Mouse (Mus musculus) lung, embryonic 14.5 days (tissue): Measurements from ENCODE around the gene Adra2c. TPM values are rescaled to one million over a fixed set of nuclear protein-coding genes. Genes with fewer than 3 reads are reported as not detected.

Experiments
- ATAC-seq: fragments of 200-750 bp; cut with Nextera tagmentation; 2 replicates; pipeline ENCODE4 v1.8.0; 2017; ENCODE audit warnings: mild to moderate bottlenecking, moderate TSS enrichment, moderate library complexity; ENCODE audit not compliant: insufficient read depth
- DNase-seq: peaks from one replicate; pipeline ENCODE4 v3.0.0-alpha.2; 2015
- H3K27ac ChIP-seq: fragments of 300-500 bp; sonication (generic); 2 replicates; pipeline ENCODE4 v1.5.1; 2014; ENCODE audit warnings: low read depth, mild to moderate bottlenecking, moderate library complexity
- H3K27me3 ChIP-seq: fragments of 300-500 bp; sonication (generic); 2 replicates; pipeline ENCODE4 v1.6.1; 2014; ENCODE audit warnings: low read length, control low read depth; ENCODE audit not compliant: insufficient read depth
- H3K36me3 ChIP-seq: fragments of 300-500 bp; sonication (generic); 2 replicates; pipeline ENCODE4 v1.6.1; 2014; ENCODE audit warnings: control low read depth; ENCODE audit not compliant: insufficient read depth
- H3K4me1 ChIP-seq: fragments of 300-500 bp; sonication (generic); 2 replicates; pipeline ENCODE4 v1.6.1; 2014; ENCODE audit warnings: antibody characterized with exemption, control low read depth; ENCODE audit not compliant: insufficient read depth
- H3K4me2 ChIP-seq: fragments of 300-500 bp; sonication (generic); 2 replicates; pipeline ENCODE4 v1.6.1; 2014; ENCODE audit warnings: mild to moderate bottlenecking
- H3K4me3 ChIP-seq: fragments of 300-500 bp; sonication (generic); 2 replicates; pipeline ENCODE4 v1.5.1; 2014; ENCODE audit warnings: low read depth, low read length
- H3K9ac ChIP-seq: fragments of 300-500 bp; sonication (generic); 2 replicates; pipeline ENCODE4 v1.6.1; 2014
- H3K9me3 ChIP-seq: fragments of 300-500 bp; sonication (generic); 2 replicates; pipeline ENCODE4 v1.6.1; 2016; ENCODE audit warnings: low read depth, low read length, control low read depth
- CTCF ChIP-seq: IDR thresholded peaks from 2 replicates; pipeline ENCODE4 v1.5.1; 2016; ENCODE audit warnings: antibody characterized with exemption, low read depth
- WGBS: fragments of 180-500 bp; shearing (Covaris S2); extraction: QIAGEN DNeasy Blood & Tissue Kit; methylation state at CpG from one replicate; pipeline ENCODE4 v1.1.7; 2014; 5-methylcytosine and 5-hydroxymethylcytosine counted together
- polyA plus RNA-seq: library from polyadenylated mRNA; unstranded; fragments of >200 nt; fragmentation: Nextera tagmentation; extraction: Ambion mirVana; gene quantifications from 2 replicates; pipeline ENCODE4 v1.2.1, GENCODE M21; 2014

Adra2c gene
- polyA plus RNA-seq, result not detected in 2 replicates

DNA sequence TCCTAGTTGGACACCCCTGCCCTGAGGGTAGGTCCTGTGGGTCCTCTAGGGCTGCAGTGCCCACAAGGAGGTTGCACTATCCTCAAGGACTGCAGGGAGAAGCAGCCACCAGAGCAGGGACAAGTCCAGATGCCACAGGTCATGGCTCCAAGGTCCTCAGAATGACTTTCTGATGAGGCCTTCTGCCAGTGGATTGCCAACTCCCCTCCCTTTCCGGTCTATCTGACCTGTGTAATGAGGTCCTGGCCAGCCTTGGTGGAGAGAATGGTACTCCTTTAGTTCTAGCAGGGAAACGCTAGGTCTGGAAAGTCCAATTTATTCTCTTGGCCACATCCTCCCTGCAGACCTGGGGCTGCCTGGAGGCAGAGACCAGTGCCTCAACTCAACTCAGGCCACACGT is at the start of gene Adra2c:
Adra2c (plus strand) TSS at position 301 of the 400 bp plus-strand sequence.
- WGBS, result 32% methylated on average over 3 of the region's 3 CpGs
- no peaks in the 10 kb centered on the region for H3K36me3 ChIP-seq
- H3K4me3 ChIP-seq, result peak within 1 kb of the TSS; percentile 48
- no peaks in the 10 kb centered on the region for H3K4me1 ChIP-seq
- H3K4me2 ChIP-seq, result peak within 1 kb of the TSS; percentile 82
- no peak for TF ChIP-seq CTCF
- H3K9ac ChIP-seq, result no peak within 1 kb of the TSS; the same call in 1 of the 2 replicates
- DNase-seq, result no peak
- H3K9me3 ChIP-seq, result no peaks in the 10 kb centered on the region
- no peak within 1 kb of the TSS for H3K27ac ChIP-seq
- peaks cover 72% of the 10 kb centered on the region for H3K27me3 ChIP-seq
- no peak for ATAC-seq

DNA sequence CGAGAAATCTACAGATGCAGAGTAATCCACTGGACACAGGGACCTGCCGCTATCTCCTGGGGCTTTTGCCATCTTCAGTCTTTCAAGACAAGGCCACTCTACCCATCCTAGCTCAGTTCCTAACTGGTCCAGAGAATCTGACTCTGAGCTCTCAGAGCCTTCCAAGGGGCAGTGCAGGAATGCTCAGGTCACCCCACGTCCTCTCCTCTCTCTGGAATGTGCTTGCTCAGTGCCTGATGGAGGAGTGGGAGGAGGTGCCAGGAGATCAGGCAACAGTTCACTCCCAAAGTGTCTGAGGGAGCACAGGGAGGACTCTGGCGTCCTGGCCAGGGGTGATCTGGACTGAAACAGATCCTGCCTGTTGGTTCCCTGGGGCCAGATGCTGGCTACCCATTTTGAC is 45.0 kb upstream of the Adra2c start:
- DNase-seq (peak; percentile 15), ATAC-seq (no peak)
- Histone ChIP-seq H3K9me3 (no peaks in the 10 kb centered on the region), H3K9ac (no peak overlapping the region), H3K36me3 (no peaks in the 10 kb centered on the region), H3K4me2 (no peak overlapping the region), H3K27me3 (no peaks in the 10 kb centered on the region), H3K4me1 (no peaks in the 10 kb centered on the region), H3K4me3 (no peak overlapping the region), H3K27ac (no peak overlapping the region)
- 47% methylated on average over 4 of the region's 4 CpGs for WGBS
- no peak for TF ChIP-seq CTCF

DNA sequence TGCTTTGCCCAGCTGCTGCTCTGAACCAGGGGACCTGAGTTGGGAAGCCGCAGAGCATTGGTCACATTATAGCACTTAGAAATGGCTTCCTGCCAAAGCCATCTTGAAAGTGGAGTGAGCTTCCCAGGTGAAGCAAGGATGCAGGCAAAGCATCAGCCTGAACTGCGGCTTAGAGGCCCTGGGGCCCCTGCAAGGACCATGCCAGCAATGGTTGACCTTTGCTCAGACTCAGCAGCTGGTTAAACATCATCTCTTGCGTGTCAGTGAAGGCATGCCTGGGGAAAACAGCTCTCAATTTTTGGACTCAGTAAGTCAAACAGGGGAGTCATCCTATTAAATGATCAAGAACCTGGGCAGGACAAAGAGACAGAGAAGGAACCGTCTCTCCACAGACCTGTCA is 40.4 kb upstream of the Adra2c start:
- no peak for TF ChIP-seq CTCF
- H3K4me1 ChIP-seq, result no peaks in the 10 kb centered on the region
- no peak overlapping the region for H3K9ac ChIP-seq
- no peaks in the 10 kb centered on the region for H3K9me3 ChIP-seq
- no peaks in the 10 kb centered on the region for H3K36me3 ChIP-seq
- DNase-seq (no peak), ATAC-seq (no peak)
- H3K4me3 ChIP-seq, result no peak overlapping the region
- 53% methylated on average over 4 of the region's 4 CpGs for WGBS
- no peak overlapping the region for H3K4me2 ChIP-seq
- no peaks in the 10 kb centered on the region for H3K27me3 ChIP-seq
- H3K27ac ChIP-seq, result no peak overlapping the region

DNA sequence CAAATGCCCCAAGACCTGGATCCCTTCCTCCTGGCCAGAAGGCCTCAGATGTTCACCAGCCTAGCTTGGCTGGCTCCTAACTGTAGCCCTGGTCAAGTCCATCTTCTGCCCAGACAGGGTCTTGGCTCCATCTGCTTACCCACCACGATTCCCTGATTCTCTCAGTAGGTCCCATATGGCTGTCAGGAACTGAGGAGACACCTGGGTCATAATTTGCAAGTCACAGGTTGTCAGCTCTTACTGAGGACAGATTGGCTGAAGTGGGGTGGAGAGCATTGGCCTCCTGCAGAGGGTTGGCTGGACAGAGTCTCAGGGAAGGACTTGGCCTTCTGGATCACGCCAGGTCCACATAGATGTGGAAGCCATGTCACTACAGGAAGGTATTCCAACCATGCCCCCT is 39.5 kb upstream of the Adra2c start:
- no peaks in the 10 kb centered on the region for H3K4me1 ChIP-seq
- no peak overlapping the region for H3K4me3 ChIP-seq
- no peak for TF ChIP-seq CTCF
- 89% methylated on average over 2 of the region's 2 CpGs for WGBS
- no peaks in the 10 kb centered on the region for H3K9me3 ChIP-seq
- H3K36me3 ChIP-seq, result no peaks in the 10 kb centered on the region
- no peak overlapping the region for H3K4me2 ChIP-seq
- H3K27me3 ChIP-seq, result no peaks in the 10 kb centered on the region
- ATAC-seq, result no peak
- DNase-seq, result no peak
- no peak overlapping the region for H3K27ac ChIP-seq
- H3K9ac ChIP-seq, result no peak overlapping the region

DNA sequence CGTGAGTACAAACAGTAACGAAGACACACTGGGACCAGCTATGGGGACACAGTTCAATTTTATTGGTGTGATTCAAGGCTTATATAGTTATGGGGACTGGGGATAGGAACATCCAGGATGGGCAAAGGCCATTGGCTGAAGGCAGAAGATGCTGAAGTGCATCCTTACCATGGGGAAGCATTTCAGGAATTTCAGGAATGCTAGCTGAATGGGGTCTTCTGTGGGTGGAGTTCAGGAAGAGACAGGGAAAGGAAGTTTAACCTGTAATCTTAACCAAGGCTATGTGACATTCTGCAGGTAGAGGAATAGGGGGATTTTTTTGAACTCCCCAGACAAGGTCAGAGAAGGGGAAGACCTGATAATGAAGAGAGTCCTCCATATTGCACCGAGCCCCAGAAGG is 36.6 kb upstream of the Adra2c start:
- no peaks in the 10 kb centered on the region for H3K4me1 ChIP-seq
- H3K27ac ChIP-seq, result no peak overlapping the region
- DNase-seq (no peak), ATAC-seq (no peak)
- H3K9me3 ChIP-seq, result no peaks in the 10 kb centered on the region
- 37% methylated on average over 3 of the region's 3 CpGs for WGBS
- TF ChIP-seq CTCF, result no peak
- H3K9ac ChIP-seq, result no peak overlapping the region
- H3K27me3 ChIP-seq, result no peaks in the 10 kb centered on the region
- H3K4me3 ChIP-seq, result no peak overlapping the region
- H3K4me2 ChIP-seq, result no peak overlapping the region
- H3K36me3 ChIP-seq, result no peaks in the 10 kb centered on the region

DNA sequence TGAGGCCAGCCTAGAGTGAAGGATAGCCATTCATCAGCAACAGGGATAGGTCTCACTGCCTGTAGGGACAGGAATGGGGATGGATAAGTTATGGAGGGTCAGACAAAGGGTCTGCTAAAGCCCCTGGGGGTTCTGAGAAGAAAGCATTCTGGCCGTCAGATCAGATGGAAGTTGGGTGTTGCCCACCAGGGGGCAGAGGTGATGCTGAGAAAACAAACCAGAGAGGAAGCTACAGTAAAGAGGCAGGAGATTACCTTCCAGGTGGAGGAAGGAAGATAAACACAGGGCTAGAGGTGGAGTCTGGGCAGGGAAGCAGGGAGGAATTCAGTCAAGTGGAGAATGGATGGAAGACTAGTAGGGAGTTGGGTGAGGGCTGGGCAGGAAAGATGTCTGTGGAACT is 33.9 kb upstream of the Adra2c start:
- no peak for ATAC-seq
- Histone ChIP-seq H3K9ac (no peak overlapping the region), H3K4me2 (no peak overlapping the region), H3K36me3 (no peaks in the 10 kb centered on the region), H3K27ac (no peak overlapping the region), H3K4me3 (no peak overlapping the region), H3K27me3 (no peaks in the 10 kb centered on the region), H3K4me1 (no peaks in the 10 kb centered on the region), H3K9me3 (no peaks in the 10 kb centered on the region)
- DNase-seq, result peak; percentile 34
- TF ChIP-seq CTCF, result peak; percentile 55
- WGBS, result 8% methylated on average over 1 of the region's 1 CpGs

DNA sequence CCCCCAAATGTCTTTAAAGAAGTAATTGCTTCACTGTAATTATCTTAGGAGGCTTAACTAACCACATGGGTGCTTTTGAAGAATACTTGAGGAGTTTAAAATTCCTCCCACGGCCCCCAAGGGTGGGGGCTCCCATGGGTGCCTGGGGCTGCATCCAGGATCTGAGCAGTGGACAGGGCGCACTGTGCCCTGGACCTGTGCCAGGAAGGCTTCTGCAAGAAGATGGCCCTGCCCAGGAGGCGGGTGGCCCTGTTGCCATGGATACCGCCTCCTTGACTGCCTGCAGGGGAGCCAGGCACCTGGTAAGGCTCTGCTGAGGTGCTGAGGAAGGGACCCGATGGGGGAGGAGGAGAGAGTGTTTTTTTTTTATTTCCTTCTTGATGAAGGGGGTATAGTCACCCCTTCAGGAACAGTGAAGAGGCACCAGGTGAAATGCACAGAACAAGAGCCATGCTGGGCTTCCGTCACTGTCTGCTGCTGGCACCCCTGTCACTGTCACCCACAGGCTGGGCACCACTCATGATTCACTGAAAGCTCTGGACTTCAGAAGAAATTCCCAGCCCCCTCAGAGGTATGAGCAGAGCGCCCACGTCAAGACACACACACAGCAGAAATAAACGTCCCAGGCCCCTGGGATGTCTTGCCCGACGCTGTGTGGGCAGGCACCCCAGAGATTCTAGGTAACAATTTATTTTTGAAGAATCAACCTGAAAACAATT is 32.4 kb upstream of the Adra2c start:
- WGBS, result 45% methylated on average over 11 of the region's 11 CpGs
- TF ChIP-seq CTCF, result no peak
- no peaks in the 10 kb centered on the region for H3K9me3 ChIP-seq
- DNase-seq (peak; percentile 43), ATAC-seq (no peak)
- H3K4me1 ChIP-seq, result no peaks in the 10 kb centered on the region
- H3K36me3 ChIP-seq, result no peaks in the 10 kb centered on the region
- no peaks in the 10 kb centered on the region for H3K27me3 ChIP-seq
- H3K27ac ChIP-seq, result no peak overlapping the region
- H3K4me3 ChIP-seq, result no peak overlapping the region
- no peak overlapping the region for H3K4me2 ChIP-seq
- no peak overlapping the region for H3K9ac ChIP-seq
